Mouse (Mus musculus): ENCODE measurements around the gene Zzz3.

DNA sequence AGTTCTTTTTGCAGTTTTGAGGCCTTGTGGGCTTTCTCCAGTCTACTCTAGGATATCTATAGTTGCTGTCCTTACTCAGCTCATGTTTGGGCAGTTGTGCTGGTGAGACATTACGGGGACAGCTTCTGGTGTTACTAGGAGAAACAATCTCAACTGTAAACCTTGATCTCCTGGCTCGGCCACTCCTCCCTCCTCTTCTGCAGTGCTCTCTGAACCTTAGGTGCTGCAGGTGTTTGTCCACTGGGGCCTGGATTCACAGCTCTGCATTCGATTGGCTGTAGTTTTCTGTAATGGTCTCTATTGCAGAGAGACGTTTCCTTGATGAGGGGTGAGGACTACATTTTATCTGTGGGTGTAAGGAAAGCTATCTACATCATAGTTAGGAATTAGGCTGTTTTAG, 43.0 kb upstream of the Zzz3 start:
- TF ChIP-seq CTCF (IDR thresholded peaks at IDR 0.05) = no peak
- no peak for TF ChIP-seq POLR2A (IDR thresholded peaks at IDR 0.05; ENCODE audit: insufficient read depth, low read depth, low read length)
